Mouse (Mus musculus): ENCODE measurements around the gene Dhdh.

- TF ChIP-seq CTCF (IDR thresholded peaks at IDR 0.05; ENCODE audit: low read depth, low read length) (no peak), POLR2AphosphoS5 (IDR thresholded peaks at IDR 0.05; ENCODE audit: insufficient replicate concordance, low read depth, low read length) (no peak), GATA1 (IDR thresholded peaks at IDR 0.05; ENCODE audit: borderline replicate concordance, low read length) (no peak), TAL1 (conservative IDR thresholded peaks at IDR 0.05; ENCODE audit: low read depth, low read length) (no peak)
These were observed 3.7 kb upstream of the Dhdh start for GRCm38 (mm10) chr7:45492225-45492844.
